In genomic region chr16:14163731-14164130, GRCm38 (mm10) we compare ENCODE assay signal across 7 mouse cellular contexts. TPM values are rescaled to one million over a fixed set of nuclear protein-coding genes. Genes with fewer than 3 reads are reported as not detected.
A peak's percentile ranks its signal among the peaks of the same experiment; 100 is the strongest.
DNase-seq lines count a peak whose midpoint lies in the region; ATAC-seq and TF ChIP-seq lines count a peak whose summit lies in the region.

No protein-coding gene starts in this region.

- H3K36me3 ChIP-seq in testis, adult 2 months (ENCODE audit: control insufficient read depth, insufficient read depth, low read length) = no peaks in the 10 kb centered on the region
- H3K36me3 ChIP-seq in forebrain, embryonic 10.5 days (replicated peaks) = peaks cover 31% of the 10 kb centered on the region
- H3K36me3 ChIP-seq in limb, embryonic 14.5 days (ENCODE audit: control insufficient read depth, insufficient read depth, low read length) = peaks cover 10% of the 10 kb centered on the region
- 0 out of 2 replicates have a peak, but pooled peaks cover 7% of the 10 kb centered on the region for H3K36me3 ChIP-seq in stomach, embryonic 15.5 days

- H3K9me3 ChIP-seq in forebrain, embryonic 10.5 days = no peaks in the 10 kb centered on the region
- no peaks in the 10 kb centered on the region for H3K9me3 ChIP-seq in limb, embryonic 14.5 days (ENCODE audit: control insufficient read depth, low read length)
- no peaks in the 10 kb centered on the region for H3K9me3 ChIP-seq in stomach, embryonic 15.5 days

- H3K4me2 ChIP-seq in limb, embryonic 14.5 days (replicated peaks; ENCODE audit: low read depth, low read length, severe bottlenecking) = peak overlapping the region; percentile 72
- peak overlapping the region; percentile 73 for H3K4me2 ChIP-seq in stomach, embryonic 15.5 days

- TF ChIP-seq POLR2A in testis, adult 2 months (IDR thresholded peaks at IDR 0.05; ENCODE audit: control insufficient read depth, low read depth, low read length) = no peak
- TF ChIP-seq POLR2A in limb, embryonic 14.5 days (IDR thresholded peaks at IDR 0.05; ENCODE audit: borderline replicate concordance, extremely low read depth, insufficient read depth, insufficient read length) = no peak

- H3K4me1 ChIP-seq in testis, adult 2 months (ENCODE audit: control insufficient read depth, insufficient read depth, low read length) = peaks cover 2% of the 10 kb centered on the region
- peaks cover 33% of the 10 kb centered on the region for H3K4me1 ChIP-seq in forebrain, embryonic 10.5 days
- H3K4me1 ChIP-seq in limb, embryonic 14.5 days (ENCODE audit: control insufficient read depth, insufficient read depth, low read length) = peaks cover 14% of the 10 kb centered on the region
- H3K4me1 ChIP-seq in stomach, embryonic 15.5 days = peaks cover 5% of the 10 kb centered on the region; the same call in 1 of the 2 replicates

- ATAC-seq in limb, embryonic 14.5 days (ENCODE audit: low FRiP score, low read depth) = no peak
- ATAC-seq in stomach, embryonic 15.5 days (ENCODE audit: insufficient read depth, low FRiP score, low read depth) = no peak
- ATAC-seq in megakaryocyte-erythroid progenitor cell, adult 5-6 weeks (replicated peaks; ENCODE audit: low FRiP score, low TSS enrichment, poor library complexity, severe bottlenecking) = no peak

- H3K27ac ChIP-seq in testis, adult 2 months (ENCODE audit: control insufficient read depth, insufficient read depth, low read depth, low read length) = peak overlapping the region; percentile 67
- H3K27ac ChIP-seq in forebrain, embryonic 10.5 days = peak overlapping the region; percentile 97
- H3K27ac ChIP-seq in limb, embryonic 14.5 days (replicated peaks; ENCODE audit: low read depth, low read length) = peak overlapping the region; percentile 81
- H3K27ac ChIP-seq in stomach, embryonic 15.5 days = peak overlapping the region; percentile 89

- 3% methylated on average over 10 of the region's 10 CpGs for WGBS in forebrain, embryonic 10.5 days
- 0% methylated on average over 10 of the region's 10 CpGs for WGBS in limb, embryonic 14.5 days
- WGBS in stomach, embryonic 15.5 days = 2% methylated on average over 10 of the region's 10 CpGs

- TF ChIP-seq CTCF in testis, adult 2 months (IDR thresholded peaks at IDR 0.05; ENCODE audit: control insufficient read depth, insufficient read depth, insufficient replicate concordance, low read depth, low read length) = no peak

- H3K9ac ChIP-seq in limb, embryonic 14.5 days (ENCODE audit: low read depth, low read length, severe bottlenecking) = peak overlapping the region; percentile 86
- H3K9ac ChIP-seq in stomach, embryonic 15.5 days = peak overlapping the region; percentile 62

- H3K4me3 ChIP-seq in testis, adult 2 months (ENCODE audit: control insufficient read depth, low read depth, low read length) = peak overlapping the region; percentile 88
- H3K4me3 ChIP-seq in forebrain, embryonic 10.5 days = peak overlapping the region; percentile 86
- H3K4me3 ChIP-seq in limb, embryonic 14.5 days (replicated peaks; ENCODE audit: low read length) = peak overlapping the region; percentile 71
- peak overlapping the region; percentile 65 for H3K4me3 ChIP-seq in stomach, embryonic 15.5 days (replicated peaks)

- no peak for DNase-seq in testis, postnatal 10 days (ENCODE audit: low spot score)
- DNase-seq in forebrain, embryonic 10.5 days (ENCODE audit: extremely low spot score, low spot score) = no peak
- DNase-seq in limb, embryonic 14.5 days (ENCODE audit: low spot score) = no peak
- DNase-seq in gastrocnemius, postnatal 4 days (ENCODE audit: low spot score in 2 of 2) = no peak

- H3K27me3 ChIP-seq in testis, adult 2 months (ENCODE audit: control insufficient read depth, insufficient read depth, low read length) = no peaks in the 10 kb centered on the region
- no peaks in the 10 kb centered on the region for H3K27me3 ChIP-seq in forebrain, embryonic 10.5 days (ENCODE audit: poor library complexity, severe bottlenecking)
- no peaks in the 10 kb centered on the region for H3K27me3 ChIP-seq in limb, embryonic 14.5 days (ENCODE audit: control insufficient read depth, insufficient read depth, low read length)
- no peaks in the 10 kb centered on the region for H3K27me3 ChIP-seq in stomach, embryonic 15.5 days (replicated peaks)

RNA-seq across cellular contexts. Expression of gene Marf1, which starts 0.6 kb away (rescaled TPM):
- polyA plus RNA-seq in testis, adult 2 months (2012; rRNA removed) = 9.4 and 10.5 TPM in 2 replicates
- 14.6 TPM in 2 replicates for polyA plus RNA-seq in forebrain, embryonic 10.5 days (2016; fragmentation: Nextera tagmentation; extraction: Ambion mirVana)
- 19.3 and 20.0 TPM in 2 replicates for polyA plus RNA-seq in limb, embryonic 14.5 days (2012; rRNA removed)
- polyA plus RNA-seq in limb, embryonic 14.5 days (2014; fragmentation: Nextera tagmentation; extraction: Ambion mirVana) = 17.8 and 20.6 TPM in 2 replicates
- 14.9 and 15.3 TPM in 2 replicates for polyA plus RNA-seq in stomach, embryonic 15.5 days (2015; fragmentation: Nextera tagmentation; extraction: Ambion mirVana)
- 10 to 100 TPM; 29.4 to 32.0 TPM for total RNA-seq in gastrocnemius, postnatal 4 days (2021)
- total RNA-seq in megakaryocyte-erythroid progenitor cell, adult 5-6 weeks (2014; fragmentation: Nextera tagmentation) = 40.4 and 55.1 TPM in 2 replicates
- 15.4 and 19.9 TPM in 2 replicates for total RNA-seq in megakaryocyte-erythroid progenitor cell, adult 5-6 weeks (2017)

RNA-seq across cellular contexts. Expression of gene Nde1, which starts 0.7 kb away (rescaled TPM):
- 11.9 and 12.9 TPM in 2 replicates for polyA plus RNA-seq in testis, adult 2 months (2012; rRNA removed)
- 214 and 215 TPM in 2 replicates for polyA plus RNA-seq in forebrain, embryonic 10.5 days (2016; fragmentation: Nextera tagmentation; extraction: Ambion mirVana)
- polyA plus RNA-seq in limb, embryonic 14.5 days (2012; rRNA removed) = 89.1 and 93.9 TPM in 2 replicates
- 89.9 and 95.6 TPM in 2 replicates for polyA plus RNA-seq in limb, embryonic 14.5 days (2014; fragmentation: Nextera tagmentation; extraction: Ambion mirVana)
- 85.0 and 85.7 TPM in 2 replicates for polyA plus RNA-seq in stomach, embryonic 15.5 days (2015; fragmentation: Nextera tagmentation; extraction: Ambion mirVana)
- 10 to 100 TPM; 39.2 to 40.0 TPM for total RNA-seq in gastrocnemius, postnatal 4 days (2021)
- total RNA-seq in megakaryocyte-erythroid progenitor cell, adult 5-6 weeks (2014; fragmentation: Nextera tagmentation) = 53.6 and 56.1 TPM in 2 replicates
- 51.4 and 55.8 TPM in 2 replicates for total RNA-seq in megakaryocyte-erythroid progenitor cell, adult 5-6 weeks (2017)
